Mouse (Mus musculus) ES-Bruce4 (cell line): ENCODE data around the gene Map7d3. TPM values are rescaled to one million over a fixed set of nuclear protein-coding genes. Genes with fewer than 3 reads are reported as not detected.

Source experiments
- H3K27ac ChIP-seq: 2 replicates; pipeline ENCODE4 v1.5.1; 2012; ENCODE audit warnings: low read length, inconsistent platforms; ENCODE audit not compliant: insufficient read depth
- H3K27me3 ChIP-seq: 2 replicates; pipeline ENCODE4 v1.6.1; 2012; ENCODE audit warnings: mild to moderate bottlenecking, low read length, inconsistent platforms; ENCODE audit not compliant: control insufficient read depth, poor library complexity, insufficient read depth, severe bottlenecking
- H3K36me3 ChIP-seq: 2 replicates; pipeline ENCODE4 v1.6.1; 2012; ENCODE audit warnings: inconsistent platforms, mild to moderate bottlenecking, low read length, moderate library complexity; ENCODE audit not compliant: control insufficient read depth, poor library complexity, insufficient read depth, severe bottlenecking
- H3K4me1 ChIP-seq: one replicate; pipeline ENCODE4 v1.8.1; 2011; ENCODE audit warnings: low read length; ENCODE audit not compliant: control insufficient read depth, insufficient read depth
- H3K4me3 ChIP-seq: 2 replicates; pipeline ENCODE4 v1.5.1; 2011; ENCODE audit warnings: low read depth, mild to moderate bottlenecking, low read length
- H3K9ac ChIP-seq: 2 replicates; pipeline ENCODE4 v1.6.1; 2012; ENCODE audit warnings: low read depth, mild to moderate bottlenecking, inconsistent platforms; ENCODE audit not compliant: poor library complexity, severe bottlenecking
- H3K9me3 ChIP-seq: replicated peaks from 2 replicates; pipeline ENCODE4 v1.6.1; 2012; ENCODE audit warnings: mild to moderate bottlenecking, low read length, inconsistent platforms; ENCODE audit not compliant: control insufficient read depth, poor library complexity, insufficient read depth, severe bottlenecking
- CTCF ChIP-seq: IDR thresholded peaks from one replicate; pipeline ENCODE4 v1.8.1; 2011; ENCODE audit warnings: low read depth, low read length
- EP300 ChIP-seq: IDR thresholded peaks from 2 replicates; pipeline ENCODE4 v1.6.1; 2011; ENCODE audit warnings: low read depth, low read length; ENCODE audit not compliant: insufficient read depth
- POLR2A ChIP-seq: IDR thresholded peaks from one replicate; pipeline ENCODE4 v1.8.1; 2011; ENCODE audit warnings: low read length; ENCODE audit not compliant: insufficient read depth
- polyA plus RNA-seq: library from polyadenylated mRNA; stranded (reverse); fragments of >200 nt; gene quantifications from 2 replicates; pipeline ENCODE4 v1.2.4, GENCODE M21; 2011; ENCODE audit warnings: low read depth; ENCODE audit not compliant: missing spikeins, insufficient read depth, insufficient read length

Gene Map7d3
- 4.4 and 5.1 TPM in 2 replicates for polyA plus RNA-seq

- Histone ChIP-seq H3K4me3 (peak within 1 kb of the TSS; percentile 96), H3K4me1 (no peaks in the 10 kb centered on the region), H3K27ac (no peak within 1 kb of the TSS), H3K9me3 (no peaks in the 10 kb centered on the region), H3K27me3 (no peaks in the 10 kb centered on the region), H3K36me3 (no peaks in the 10 kb centered on the region), H3K9ac (peak within 1 kb of the TSS; percentile 72)
- TF ChIP-seq CTCF (no peak), EP300 (no peak)
Measured at GRCm38 (mm10) chrX:56821765-56822603, at the start of gene Map7d3. Map7d3 (minus strand) TSS chrX:56822326.

GRCm38 (mm10) chrX:56869863-56870262, 47.7 kb upstream of the Map7d3 start, which contains the start of gene Adgrg4:
Adgrg4 (plus strand) TSS chrX:56870163.
- Histone ChIP-seq H3K27ac (no peak within 1 kb of the TSS), H3K4me3 (no peak within 1 kb of the TSS), H3K9me3 (no peaks in the 10 kb centered on the region), H3K27me3 (no peaks in the 10 kb centered on the region), H3K9ac (no peak within 1 kb of the TSS), H3K36me3 (no peaks in the 10 kb centered on the region), H3K4me1 (no peaks in the 10 kb centered on the region)
- TF ChIP-seq EP300 = no peak
- TF ChIP-seq CTCF = no peak
- no peak for TF ChIP-seq POLR2A

- no peaks in the 10 kb centered on the region for H3K9me3 ChIP-seq
- H3K4me1 ChIP-seq = no peaks in the 10 kb centered on the region
- TF ChIP-seq POLR2A (no peak), CTCF (no peak), EP300 (no peak)
Measured at GRCm38 (mm10) chrX:56841255-56841654, 19.1 kb upstream of the Map7d3 start.

GRCm38 (mm10) chrX:56839369-56839768, 17.2 kb upstream of the Map7d3 start:
- Histone ChIP-seq H3K27ac (no peak overlapping the region), H3K4me3 (no peak overlapping the region), H3K36me3 (no peaks in the 10 kb centered on the region), H3K9ac (no peak overlapping the region), H3K27me3 (no peaks in the 10 kb centered on the region), H3K4me1 (no peaks in the 10 kb centered on the region), H3K9me3 (no peaks in the 10 kb centered on the region)
- no peak for TF ChIP-seq EP300
- TF ChIP-seq CTCF = peak; percentile 5

More at GRCm38 (mm10) chrX:56841255-56841654, 19.1 kb upstream of the Map7d3 start:
- Histone ChIP-seq H3K4me3 (no peak overlapping the region), H3K9ac (no peak overlapping the region), H3K27me3 (no peaks in the 10 kb centered on the region), H3K27ac (no peak overlapping the region), H3K36me3 (no peaks in the 10 kb centered on the region)

GRCm38 (mm10) chrX:56835842-56836241, 13.7 kb upstream of the Map7d3 start:
- Histone ChIP-seq H3K27me3 (no peaks in the 10 kb centered on the region), H3K9me3 (no peaks in the 10 kb centered on the region), H3K4me1 (no peaks in the 10 kb centered on the region), H3K9ac (no peak overlapping the region), H3K27ac (no peak overlapping the region), H3K36me3 (no peaks in the 10 kb centered on the region), H3K4me3 (no peak overlapping the region)
- TF ChIP-seq EP300 (no peak), POLR2A (no peak), CTCF (no peak)

GRCm38 (mm10) chrX:56827492-56827891, 5.4 kb upstream of the Map7d3 start:
- Histone ChIP-seq H3K36me3 (no peaks in the 10 kb centered on the region), H3K27ac (no peak overlapping the region), H3K4me3 (no peak overlapping the region), H3K9me3 (no peaks in the 10 kb centered on the region), H3K27me3 (no peaks in the 10 kb centered on the region), H3K4me1 (no peaks in the 10 kb centered on the region), H3K9ac (no peak overlapping the region)
- TF ChIP-seq EP300 = no peak
- TF ChIP-seq POLR2A = no peak
- TF ChIP-seq CTCF = no peak
